Mouse (Mus musculus): ENCODE data around the gene Gm9913.

Gm9913 gene

DNA sequence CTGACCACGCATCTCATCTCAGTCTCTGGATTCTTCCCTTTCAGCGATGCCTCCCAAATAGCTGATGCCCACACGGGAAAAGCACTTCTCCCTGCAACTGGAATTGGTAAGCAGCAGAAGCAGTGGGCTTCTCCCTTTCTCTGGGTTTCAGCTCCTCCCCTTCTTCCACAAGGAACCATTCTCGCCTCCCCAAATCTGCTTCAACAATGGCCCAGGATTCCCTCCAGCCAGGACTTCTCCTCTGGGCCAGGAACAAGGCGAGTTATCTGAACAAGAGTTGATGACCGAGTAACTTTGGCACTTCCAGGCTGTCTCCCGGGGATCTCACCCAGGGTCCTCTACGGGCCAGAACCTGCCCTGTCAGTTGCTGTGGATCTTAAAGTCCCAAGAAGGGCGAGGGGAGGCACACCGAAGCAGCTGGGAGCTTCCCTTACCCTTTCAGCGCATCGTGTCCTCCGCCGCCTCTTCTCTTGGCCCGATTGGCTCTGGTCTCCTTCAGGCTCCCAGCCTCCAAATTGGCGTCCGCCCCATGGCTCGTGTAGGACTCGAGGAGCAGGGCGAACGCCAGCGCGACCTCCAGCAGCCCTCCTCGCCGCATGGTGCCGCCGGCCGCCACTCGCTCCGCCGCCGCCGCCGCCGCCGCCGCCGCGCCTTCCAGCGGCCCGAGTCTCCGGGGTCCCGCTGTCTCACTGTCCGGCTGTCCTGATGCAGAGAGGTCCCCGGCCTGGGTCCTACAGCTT lies at the start of gene Gm9913:
Gene Gm9913 (plus strand): TSS at position 84 of the 740 bp plus-strand sequence.
- DNase-seq = no peak

DNA sequence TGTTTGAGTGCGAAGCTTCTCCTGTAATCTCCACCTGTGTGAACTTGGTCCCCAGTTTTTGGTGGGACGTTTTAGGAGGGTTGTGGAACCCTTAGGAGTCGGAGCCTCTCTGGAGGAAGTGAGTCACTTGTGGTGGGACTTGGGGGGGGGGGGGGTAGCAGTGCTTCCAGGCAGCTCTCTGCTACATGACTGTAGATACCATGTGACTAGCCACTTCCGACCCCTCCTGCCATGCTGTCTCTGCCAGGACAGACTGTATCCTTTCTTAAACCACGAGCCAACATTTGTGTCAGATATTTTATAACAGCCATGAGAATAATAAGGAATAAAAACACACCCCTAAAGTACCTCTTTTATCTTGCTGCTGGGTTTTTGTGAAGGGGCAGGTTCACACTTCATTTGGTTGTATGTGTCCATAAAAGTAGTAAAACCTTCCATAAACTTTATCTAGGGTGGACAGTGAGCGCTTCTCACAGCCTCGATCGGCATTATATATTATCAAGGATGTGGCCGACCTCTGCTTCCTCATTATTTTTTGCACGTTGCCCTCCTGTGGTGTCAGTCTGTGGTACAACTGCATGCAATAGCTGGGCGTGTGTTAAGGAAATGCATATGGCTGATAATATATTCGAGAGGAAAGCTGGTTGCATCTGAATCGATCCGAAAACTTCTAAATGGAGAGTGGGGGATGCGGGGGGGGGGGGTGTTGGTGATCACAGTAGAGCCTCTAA lies 48.7 kb upstream of the Gm9913 start:
- no peak for DNase-seq

DNA sequence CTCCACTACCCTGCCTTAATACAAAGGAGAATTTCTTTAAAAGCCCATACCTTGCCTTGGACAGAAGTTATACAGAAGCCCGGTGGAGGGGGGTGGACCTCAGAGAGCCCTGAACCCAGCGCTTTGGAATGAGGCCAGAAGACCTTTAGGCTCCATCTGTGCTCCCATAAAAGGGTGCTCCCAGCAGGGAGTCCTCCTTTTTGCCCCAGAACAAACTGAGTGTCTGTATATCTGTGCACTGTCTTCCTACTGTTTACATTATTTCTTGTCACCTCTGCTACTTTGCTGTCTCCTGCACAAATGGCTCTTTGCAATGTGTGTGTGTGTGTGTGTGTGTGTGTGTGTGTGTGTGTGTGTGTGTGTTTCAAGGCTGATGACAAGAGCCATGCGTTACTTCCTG lies 45.8 kb upstream of the Gm9913 start:
- DNase-seq = no peak

DNA sequence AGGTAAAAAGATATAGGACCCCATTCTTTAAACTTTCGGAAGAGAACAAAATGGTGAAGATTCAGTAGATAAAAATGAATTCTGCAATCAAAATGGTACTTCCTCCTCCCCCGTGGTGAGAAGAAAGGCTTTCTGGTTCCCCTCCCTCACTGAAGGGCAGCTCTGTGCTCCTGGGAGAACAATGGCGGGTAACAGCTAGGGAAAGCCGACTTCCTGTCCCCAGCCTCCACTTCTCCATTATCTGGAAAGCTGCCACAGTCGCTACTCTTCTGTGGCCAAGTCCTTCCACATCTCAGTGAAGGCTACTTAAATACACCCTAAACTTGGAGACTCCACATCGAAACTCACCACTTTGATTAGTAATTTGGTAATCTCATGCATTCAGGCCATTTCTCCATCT lies 40.9 kb upstream of the Gm9913 start:
- DNase-seq = no peak

DNA sequence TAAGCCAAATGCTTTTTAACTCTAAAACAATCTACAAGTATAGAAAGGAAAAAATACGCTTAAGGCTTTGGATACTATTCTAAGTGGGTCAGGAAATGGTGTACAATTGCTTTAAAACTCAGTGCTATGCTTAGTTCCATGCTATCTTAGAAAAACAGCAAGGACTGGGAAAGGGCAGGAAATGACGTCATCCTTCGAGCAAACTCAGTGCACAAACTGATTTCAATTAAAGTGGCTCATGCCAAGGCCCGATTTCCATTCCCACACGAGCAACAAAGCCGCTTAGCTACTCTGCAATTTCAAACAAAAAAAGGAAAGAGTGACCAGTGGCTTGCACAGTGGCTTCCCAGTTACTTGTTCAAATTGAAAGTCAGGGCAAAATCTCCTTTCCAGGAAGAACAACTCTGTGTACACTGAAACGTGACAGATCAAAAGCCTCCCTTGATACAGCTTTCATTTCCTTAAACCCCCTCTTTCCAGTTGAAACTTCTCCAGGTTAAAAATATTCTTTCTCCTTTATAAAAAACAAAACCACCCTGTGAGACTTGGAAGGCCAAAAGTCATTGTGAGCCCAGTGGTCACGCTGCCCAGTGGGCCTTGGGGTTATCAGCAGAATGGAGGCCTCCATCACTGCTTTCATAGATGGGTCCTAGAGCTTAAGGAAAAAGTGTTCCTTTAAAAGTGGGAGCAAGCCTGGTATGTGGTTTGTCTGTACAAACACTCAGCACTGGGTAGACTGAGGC lies 34.2 kb upstream of the Gm9913 start:
- no peak for DNase-seq

DNA sequence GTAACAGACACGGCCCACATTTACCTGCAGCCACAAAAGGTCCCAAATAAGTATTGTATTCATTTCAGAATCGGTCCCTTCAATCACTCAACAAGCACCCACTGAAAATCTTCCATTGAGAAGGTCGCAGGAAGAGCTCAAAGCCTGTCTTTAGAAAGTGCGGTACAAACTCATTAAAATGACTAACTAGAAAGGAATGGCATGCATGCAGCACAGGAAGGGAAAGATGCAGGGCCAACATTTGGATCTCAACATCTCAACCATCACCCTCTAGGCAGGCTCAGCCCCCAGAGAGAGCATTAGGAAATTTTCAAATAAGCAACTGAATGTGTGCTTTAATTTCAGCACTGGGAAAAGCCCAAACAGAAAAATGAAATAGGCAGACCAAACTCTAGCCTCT lies 33.2 kb upstream of the Gm9913 start:
- no peak for DNase-seq

DNA sequence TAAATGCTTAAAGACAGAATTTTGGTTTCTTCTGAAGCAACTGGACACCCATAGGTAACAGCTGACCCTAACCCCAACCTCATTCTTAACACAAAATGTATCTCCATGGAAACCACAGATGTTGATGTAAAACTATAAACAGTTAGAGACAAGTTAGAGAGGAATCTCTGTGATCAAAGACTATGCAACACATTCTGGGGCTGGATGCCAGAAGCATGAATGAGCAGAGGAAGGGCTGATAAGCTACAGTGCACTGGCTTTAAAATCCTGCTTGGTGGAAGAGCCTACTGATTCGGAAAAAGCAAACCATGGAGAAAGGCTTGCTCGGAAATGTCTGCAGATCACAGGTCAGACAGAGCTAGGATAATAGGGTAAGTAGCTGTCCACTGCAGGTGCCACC lies 31.7 kb upstream of the Gm9913 start:
- DNase-seq = no peak

DNA sequence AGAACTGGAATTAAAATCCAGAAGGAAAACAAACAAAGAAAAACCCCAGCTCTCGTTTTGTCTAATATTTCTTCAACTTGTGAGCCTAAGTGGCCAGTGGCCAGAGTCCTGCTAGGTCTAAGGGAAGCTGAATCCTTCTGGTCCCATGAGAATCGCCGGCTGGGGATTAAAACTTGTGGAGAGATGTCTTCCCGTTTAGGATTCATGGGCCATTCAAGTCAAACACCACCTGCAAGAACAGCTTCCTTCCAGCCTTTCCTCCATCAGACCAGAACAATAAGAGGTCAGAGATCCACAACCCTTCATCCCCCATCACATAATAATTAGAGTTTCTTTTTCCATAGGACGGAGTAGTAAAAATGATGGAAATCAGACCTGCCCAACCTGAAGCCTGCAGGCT lies 30.2 kb upstream of the Gm9913 start:
- no peak for DNase-seq

DNA sequence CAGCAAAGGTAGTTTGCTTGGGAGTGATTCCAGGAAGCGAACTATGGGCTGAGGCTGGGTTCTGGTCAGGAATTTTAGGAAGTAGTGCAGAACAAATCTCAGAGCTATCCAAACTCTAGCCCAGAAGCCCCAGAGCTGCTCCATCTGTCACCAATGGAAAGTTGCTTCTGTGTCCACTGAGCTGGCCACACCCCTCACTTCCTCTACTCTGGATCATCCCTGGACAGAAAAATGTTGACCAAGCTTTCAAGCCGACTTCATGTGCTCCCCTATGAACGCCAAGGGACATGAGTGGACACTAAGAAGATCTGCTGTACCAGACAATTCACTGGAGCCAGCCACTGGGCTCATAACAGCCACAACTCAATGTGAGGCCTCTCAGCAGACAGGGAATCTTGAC lies 28.7 kb upstream of the Gm9913 start:
- no peak for DNase-seq

DNA sequence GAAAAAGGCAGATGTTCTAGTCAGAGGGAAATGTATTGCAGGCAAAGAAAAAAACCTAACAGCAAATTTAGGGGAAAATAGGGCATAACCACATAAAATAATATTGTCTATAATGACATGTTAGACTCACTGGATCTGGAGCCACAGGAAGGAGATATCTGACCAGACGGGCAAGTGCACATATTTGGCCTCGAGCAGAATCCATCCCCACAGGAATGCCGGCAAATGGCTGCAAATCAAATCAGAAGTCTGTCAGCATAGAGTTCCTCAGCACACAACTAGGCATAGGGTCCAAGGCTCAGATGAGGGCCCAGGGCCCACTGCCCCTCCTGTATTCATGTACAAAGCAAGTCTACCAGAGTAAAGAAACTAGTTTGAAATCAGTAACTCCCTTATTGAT lies 27.5 kb upstream of the Gm9913 start:
- DNase-seq = no peak

DNA sequence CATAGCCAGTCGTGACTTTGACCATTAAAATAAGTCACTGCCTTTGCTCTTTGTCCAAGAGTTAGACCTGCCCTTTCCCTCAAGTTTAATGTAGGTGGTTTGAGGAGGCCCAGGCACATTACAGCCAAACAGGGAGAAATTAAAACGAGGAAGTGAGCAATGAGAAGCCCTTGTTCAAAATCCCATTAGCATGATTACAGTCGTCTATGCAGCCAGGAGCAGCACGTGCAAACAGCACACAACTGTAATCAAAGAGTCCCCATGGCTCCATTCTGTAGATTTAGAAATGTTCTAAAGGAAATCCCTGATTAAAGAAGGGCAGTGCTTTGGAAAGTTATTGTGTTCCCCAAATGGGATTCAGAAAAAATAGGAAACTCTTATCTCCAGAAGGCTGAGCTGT lies 26.2 kb upstream of the Gm9913 start:
- no peak for DNase-seq

DNA sequence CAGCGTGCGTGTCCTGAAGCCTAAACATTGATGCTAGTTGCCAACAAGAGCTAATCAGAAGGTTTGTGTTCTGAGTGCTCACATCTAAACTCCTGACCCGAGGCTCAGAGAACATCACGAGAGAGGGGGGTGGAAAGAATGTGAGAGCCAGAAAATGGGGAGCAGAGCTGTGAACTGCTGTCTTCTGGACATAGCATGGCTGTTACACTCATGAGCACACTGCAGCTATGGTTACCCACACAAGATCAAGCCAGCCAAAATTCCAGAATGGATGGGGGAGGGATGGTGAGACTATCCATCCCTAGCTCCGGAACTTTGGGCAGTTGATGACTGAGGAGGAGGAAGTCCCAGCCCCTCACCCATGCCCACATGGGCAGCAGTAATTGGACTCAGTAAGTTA lies 24.8 kb upstream of the Gm9913 start:
- no peak for DNase-seq

DNA sequence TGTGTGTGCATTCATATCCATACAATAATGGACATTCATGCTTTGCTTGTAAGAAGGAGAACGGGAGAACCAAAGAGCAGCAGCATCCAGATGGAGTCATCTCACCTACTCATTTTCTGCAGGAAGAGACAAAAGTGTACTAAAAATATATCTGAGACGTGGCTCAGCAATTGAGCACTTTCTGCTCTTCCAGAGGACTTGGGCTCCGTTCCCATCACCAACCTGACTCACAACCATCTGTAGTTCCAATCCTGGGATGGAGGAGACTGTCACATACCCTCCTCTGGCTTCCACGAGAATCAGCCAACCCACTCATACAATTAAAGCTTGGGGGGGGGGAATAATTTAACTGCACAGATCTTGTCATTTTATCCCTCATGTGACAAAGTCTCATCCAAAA lies 23.8 kb upstream of the Gm9913 start:
- DNase-seq = no peak

DNA sequence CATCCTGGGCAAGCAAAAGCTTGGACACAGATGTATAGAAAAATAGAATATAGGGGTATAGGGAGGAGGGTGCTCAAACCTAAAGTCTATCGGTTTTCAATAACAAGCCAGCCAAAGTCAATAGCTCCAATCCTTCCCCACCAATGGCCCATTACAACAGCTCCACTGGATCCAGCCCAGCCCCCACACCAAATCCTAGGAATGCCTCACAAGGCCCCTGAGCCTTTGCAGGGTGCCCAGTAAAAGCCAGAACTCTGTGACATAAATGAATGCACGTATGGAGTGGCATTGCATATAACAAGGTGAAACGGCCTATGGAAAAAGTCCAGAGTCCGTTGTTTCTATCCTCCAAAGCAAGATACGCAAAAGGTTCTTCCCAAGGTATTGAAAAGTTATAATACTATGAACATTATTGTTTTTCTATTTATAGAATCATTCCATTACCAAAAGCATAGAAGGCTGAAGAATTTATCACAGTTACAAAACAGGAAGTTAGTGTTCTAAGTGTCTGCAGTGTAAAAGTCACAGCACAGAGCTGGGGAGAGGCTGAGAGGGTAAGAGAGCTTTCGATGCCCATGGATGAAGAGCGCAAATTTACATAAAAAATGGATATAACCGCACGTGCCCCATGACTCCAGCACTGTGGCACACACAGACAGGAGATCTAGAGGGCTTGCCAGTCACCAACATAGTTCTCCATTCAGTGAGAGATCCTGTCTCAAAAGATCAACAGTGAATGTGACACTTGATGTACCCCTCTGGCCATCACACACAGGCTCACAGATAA lies 23.2 kb upstream of the Gm9913 start:
- DNase-seq = no peak

DNA sequence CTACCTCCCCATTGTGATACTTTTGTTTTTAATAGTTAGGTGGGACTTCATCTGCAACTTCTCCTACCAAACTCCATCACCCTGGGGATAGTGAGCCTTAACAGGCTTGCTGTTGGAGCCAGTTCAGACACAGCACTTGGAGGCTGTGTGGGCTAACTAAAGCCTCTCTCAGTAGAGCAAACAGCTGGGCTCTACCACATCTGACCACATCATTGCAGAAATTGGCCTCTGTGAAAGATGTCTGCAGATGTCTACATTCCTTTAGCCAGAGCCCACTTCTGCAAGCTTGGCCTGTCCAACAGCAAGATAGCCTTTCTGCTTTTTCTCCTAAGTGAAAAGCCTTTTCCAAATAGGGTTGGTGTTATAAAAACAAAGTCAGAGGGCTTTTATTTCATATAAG lies 20.7 kb upstream of the Gm9913 start:
- no peak for DNase-seq

DNA sequence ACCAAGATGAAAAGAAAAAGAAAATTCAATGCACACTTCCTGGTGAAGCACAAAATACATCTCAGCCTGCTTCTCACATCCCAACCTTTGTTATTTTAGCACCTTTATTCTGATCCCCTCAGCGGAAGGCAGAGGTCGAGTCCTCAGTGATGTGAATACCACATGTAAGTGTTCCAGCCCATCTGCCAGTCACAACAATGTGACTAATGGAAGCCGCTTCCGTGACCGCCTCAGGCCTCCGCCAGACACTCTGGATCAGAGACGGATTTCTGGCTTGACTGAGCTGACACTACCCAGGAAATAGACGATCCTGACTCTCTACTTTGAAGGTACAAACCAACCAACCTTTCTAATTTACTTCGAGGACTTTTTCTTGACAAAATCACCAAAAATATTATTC lies 20.0 kb upstream of the Gm9913 start:
- DNase-seq = no peak

DNA sequence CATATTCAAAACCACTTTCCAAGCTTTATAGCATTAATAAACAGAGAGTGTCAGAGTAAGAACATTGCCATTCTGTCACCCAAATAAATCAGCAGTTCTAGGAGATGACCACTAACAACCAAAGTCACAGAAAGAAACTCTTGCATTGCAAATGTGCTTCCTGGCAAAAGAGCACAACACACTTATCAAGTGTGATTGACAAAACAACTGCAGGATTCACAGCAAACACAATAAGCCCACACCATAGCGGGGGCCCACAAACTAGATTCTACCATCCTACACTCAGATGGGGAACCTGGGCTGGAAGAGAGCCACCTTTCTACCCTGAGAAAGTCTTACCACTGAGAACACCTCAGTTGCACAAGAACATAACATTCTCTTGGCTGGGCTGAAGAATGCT lies 14.9 kb upstream of the Gm9913 start:
- no peak for DNase-seq

DNA sequence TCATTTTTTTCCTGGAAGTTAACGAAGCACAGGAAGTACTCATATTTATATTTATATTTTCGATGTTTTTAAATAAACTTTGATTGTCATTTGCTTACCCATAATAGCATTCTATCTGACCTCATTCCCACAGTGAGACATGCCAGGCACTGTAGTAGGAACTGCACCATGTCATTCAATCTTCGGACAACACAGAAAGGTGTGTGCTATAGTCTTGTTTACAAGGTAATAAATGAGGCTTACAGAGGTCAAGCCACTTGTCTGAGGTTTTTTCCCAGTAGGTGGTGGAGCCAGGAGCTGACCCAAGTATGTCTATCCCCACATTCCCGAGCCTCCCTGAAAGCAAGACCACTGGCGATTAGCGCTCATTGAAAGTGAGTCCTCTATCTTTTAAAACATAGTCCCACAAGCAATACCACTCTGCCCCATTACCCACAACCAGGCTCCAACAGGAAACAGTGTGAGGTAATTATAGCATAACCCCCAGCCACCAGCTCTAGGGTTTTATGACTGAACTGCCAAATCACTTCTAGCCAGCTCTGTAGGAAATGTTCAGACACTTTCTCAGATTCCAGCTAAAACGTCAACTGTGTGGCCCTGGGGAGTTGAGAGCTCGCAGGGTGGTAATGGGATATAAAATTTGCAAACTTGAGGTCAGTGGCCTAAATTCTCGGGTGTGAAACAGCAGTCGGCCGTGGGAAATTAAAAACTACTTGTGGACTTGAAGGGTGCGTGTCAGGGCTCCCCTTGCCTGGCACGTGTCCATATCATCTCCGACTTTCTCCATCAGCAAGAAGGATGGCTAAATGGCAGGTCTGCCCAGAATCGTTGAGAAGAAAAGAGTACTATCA lies 12.6 kb upstream of the Gm9913 start:
- no peak for DNase-seq

DNA sequence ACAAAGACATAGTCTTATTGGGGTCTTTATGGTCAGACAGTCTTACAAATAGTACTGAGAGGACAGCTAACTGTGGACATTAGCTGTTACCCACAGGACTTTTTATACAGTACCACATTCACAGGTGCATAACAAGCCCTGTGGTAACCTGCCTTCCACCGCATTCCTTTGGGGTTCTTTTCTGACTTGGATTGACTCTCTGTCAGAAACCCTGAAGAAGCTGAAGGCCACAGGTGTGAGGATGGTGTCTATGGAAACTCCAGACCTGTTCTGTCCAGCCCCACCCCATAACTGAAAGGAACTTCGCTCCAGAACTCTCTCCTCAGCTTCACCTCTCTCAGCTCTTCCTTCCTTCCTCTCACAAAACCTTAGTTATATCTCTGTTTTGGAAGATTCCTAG lies 10.6 kb upstream of the Gm9913 start:
- no peak for DNase-seq

DNA sequence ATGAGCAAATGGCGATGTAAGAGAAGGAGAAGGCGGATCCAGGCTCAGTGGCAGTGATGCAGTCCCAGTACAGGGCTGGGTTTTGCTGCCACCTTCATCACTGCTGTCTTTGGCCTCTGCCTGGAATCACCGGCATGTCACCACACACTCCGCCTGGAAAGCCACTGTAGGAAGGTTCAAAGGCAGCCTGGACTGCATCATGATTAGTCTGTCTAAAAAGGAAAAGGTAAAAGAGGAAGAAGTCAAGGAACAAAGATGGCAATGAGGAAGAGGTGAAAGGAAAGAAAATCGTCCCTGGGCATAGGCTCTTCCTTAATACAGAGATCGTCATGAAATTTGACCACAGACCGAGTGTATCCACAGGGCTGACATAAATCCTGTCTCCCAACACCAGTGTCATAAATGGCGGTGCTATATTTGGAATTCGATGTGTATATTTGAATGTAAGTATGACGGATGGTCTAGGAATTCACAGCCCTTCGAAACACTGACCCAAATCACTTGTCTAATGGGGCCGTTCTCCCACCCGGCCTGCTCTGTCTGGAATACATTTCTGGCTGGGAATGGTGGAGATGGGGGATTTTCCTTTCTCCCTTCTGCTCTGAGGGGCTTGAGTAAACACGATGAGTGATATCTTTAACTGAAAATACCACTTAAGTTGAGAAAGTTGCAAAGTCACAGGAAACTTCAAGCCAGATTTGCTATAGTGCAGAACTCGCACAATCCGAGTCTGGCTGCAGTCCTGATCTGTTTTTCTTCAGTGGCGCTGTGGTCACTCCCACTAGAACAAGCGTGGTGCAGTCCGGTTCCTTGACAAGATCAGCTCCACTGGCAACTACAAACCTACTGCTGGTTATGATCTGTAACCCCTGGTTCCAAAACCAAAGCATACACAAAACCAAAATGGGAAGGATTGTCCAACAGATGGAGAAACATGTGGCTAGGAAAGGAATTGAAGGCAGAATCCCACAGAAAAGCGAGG lies 9.8 kb upstream of the Gm9913 start:
- no peak for DNase-seq

DNA sequence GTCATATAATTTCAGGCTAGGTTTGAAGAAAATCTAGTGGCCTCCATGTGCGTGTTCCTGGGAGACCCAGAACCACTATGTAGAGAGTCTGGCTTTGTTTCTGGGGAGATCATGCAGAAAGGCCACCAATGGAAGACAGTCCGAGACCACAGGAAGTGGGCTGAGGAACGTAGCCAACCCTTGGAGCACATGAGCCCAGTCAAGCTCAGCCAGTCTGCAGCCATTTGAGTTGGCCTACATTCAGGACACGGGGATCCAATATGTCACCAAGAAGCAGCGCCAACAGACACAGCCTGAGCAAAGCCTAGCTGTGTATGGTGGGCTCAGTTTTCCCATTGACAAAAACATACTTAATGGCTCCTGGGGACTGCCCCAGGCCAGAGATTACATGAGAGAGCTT lies 8.2 kb upstream of the Gm9913 start:
- DNase-seq = no peak
